Mouse (Mus musculus) kidney, adult 2 months (tissue): ENCODE data around the gene Rilp. TPM values are rescaled to one million over a fixed set of nuclear protein-coding genes. Genes with fewer than 3 reads are reported as not detected.

Source experiments
- DNase-seq: peaks from one replicate; pipeline ENCODE4 v3.0.0; 2021
- H3K27ac ChIP-seq: fragments of 200-500 bp; 2 replicates; pipeline ENCODE4 v1.5.1; 2012; ENCODE audit warnings: low read depth, low read length, control low read depth, inconsistent platforms; ENCODE audit not compliant: insufficient read depth
- H3K27me3 ChIP-seq: fragments of 200-500 bp; replicated peaks from 2 replicates; pipeline ENCODE4 v1.6.1; 2012; ENCODE audit warnings: mild to moderate bottlenecking, moderate library complexity, low read length, inconsistent platforms; ENCODE audit not compliant: control insufficient read depth, insufficient read depth
- H3K36me3 ChIP-seq: fragments of 200-500 bp; 2 replicates; pipeline ENCODE4 v1.6.1; 2012; ENCODE audit warnings: mild to moderate bottlenecking, moderate library complexity, low read length, inconsistent platforms; ENCODE audit not compliant: control insufficient read depth, insufficient read depth
- H3K4me1 ChIP-seq: fragments of 200-500 bp; 2 replicates; pipeline ENCODE4 v1.6.1; 2011; ENCODE audit warnings: low read length; ENCODE audit not compliant: control insufficient read depth, insufficient read depth
- H3K4me3 ChIP-seq: fragments of 200-500 bp; 2 replicates; pipeline ENCODE4 v1.5.1; 2011; ENCODE audit warnings: mild to moderate bottlenecking, low read depth, low read length, control low read depth; ENCODE audit not compliant: insufficient read depth
- CTCF ChIP-seq: fragments of 200-500 bp; conservative IDR thresholded peaks from 2 replicates; pipeline ENCODE4 v1.5.1; 2011; ENCODE audit warnings: low read depth, mild to moderate bottlenecking, control low read depth, low read length, moderate library complexity, mixed read lengths; ENCODE audit not compliant: insufficient read depth, insufficient read length
- POLR2A ChIP-seq: fragments of 200-500 bp; IDR thresholded peaks from one replicate; pipeline ENCODE4 v1.6.1; 2011; ENCODE audit warnings: low read depth, low read length, control low read depth
- WGBS: fragments of 180-500 bp; shearing (Covaris S2); methylation state at CpG from one replicate; pipeline ENCODE4 v1.1.7; 2018; 5-methylcytosine and 5-hydroxymethylcytosine counted together
- polyA plus RNA-seq: library from polyadenylated mRNA; depleted of rRNA; stranded (reverse); fragments of >200 nt; gene quantifications from 2 replicates; pipeline ENCODE4 v1.2.3, GENCODE M21; 2012

Rilp gene
- polyA plus RNA-seq, 1 experiment: 19.8 TPM

- peak within 1 kb of the TSS; percentile 82 for H3K27ac ChIP-seq
- H3K4me1 ChIP-seq: peaks cover 11% of the 10 kb centered on the region
- peak within 1 kb of the TSS; percentile 50 for H3K4me3 ChIP-seq
- WGBS: 62% methylated on average over 8 of the region's 8 CpGs
- H3K36me3 ChIP-seq: no peaks in the 10 kb centered on the region; the same call in 1 of the 2 replicates
- TF ChIP-seq POLR2A (no peak), CTCF (no peak)
- H3K27me3 ChIP-seq: no peaks in the 10 kb centered on the region
- peak; percentile 83 for DNase-seq
Measured at GRCm38 (mm10) chr11:75513336-75513735, 3.4 kb downstream of the Rilp start, which contains the start of gene Scarf1. TSS of gene Scarf1 (plus strand) at chr11:75513540.

DNA sequence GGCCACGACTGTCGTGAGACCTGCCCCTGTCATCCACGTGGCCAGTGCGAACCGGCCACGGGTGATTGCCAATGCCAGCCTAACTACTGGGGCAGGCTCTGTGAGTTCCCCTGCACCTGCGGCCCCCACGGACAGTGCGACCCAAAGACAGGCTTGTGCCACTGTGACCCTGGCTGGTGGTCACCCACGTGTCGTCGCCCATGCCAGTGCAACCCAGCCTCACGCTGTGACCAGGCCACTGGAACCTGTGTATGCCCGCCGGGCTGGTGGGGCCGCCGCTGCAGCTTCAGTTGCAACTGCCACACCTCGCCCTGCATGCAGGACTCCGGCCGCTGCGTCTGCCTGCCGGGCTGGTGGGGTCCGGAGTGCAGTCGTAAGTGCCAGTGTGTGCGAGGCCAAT is 5.3 kb downstream of the Rilp start:
- no peak overlapping the region for H3K4me3 ChIP-seq
- 90% methylated on average over 25 of the region's 25 CpGs for WGBS
- no peaks in the 10 kb centered on the region for H3K36me3 ChIP-seq
- no peaks in the 10 kb centered on the region for H3K27me3 ChIP-seq
- H3K27ac ChIP-seq: no peak overlapping the region
- no peak for TF ChIP-seq POLR2A
- TF ChIP-seq CTCF: no peak
- DNase-seq: no peak
- peaks cover 2% of the 10 kb centered on the region; the same call in 1 of the 2 replicates for H3K4me1 ChIP-seq

DNA sequence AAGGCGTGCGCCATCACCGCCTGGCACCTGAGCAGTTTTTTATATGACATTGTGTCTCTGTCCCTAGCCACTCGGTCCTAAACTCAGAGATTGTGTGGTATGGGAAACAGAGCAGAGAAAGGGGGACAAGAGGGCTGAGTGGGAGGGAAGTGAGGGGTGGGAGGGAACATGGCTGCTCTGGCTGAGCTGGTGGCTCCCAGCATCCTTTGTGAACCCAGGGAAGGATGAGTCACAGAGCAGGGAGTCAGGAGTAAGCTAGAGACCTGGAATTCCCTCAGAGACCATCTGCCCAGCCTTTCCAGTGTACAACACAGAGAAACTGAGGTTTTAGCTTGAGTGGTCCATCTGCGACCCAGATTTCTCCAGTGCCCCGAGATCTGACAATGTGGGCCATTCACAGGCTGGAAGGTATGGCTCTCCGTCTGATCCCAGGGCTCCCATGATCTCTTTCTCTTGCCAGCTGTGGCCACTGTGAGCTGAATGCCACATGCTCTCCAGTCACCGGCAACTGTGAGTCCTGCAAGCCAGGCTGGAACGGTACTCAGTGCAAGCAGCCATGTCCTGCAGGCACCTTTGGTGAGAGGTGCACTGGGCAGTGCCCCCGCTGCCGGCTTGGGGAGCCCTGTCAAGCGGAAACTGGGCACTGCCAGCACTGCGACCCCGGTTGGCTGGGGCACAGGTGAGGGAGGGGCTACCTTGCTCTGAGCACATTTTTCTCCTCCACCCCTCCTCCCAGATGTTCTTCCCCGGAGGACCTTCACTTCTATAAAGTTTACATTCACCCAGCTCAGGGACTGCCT is 10.1 kb downstream of the Rilp start:
- TF ChIP-seq POLR2A (peak; percentile 2), CTCF (no peak)
- H3K4me1 ChIP-seq: no peaks in the 10 kb centered on the region
- no peaks in the 10 kb centered on the region for H3K27me3 ChIP-seq
- no peak overlapping the region for H3K27ac ChIP-seq
- DNase-seq: no peak
- H3K36me3 ChIP-seq: no peaks in the 10 kb centered on the region
- no peak overlapping the region for H3K4me3 ChIP-seq
- 56% methylated on average over 15 of the region's 15 CpGs for WGBS

- 74% methylated on average over 4 of the region's 4 CpGs for whole genome bisulfite sequencing
- Histone ChIP-seq H3K36me3 (no peaks in the 10 kb centered on the region), H3K4me1 (no peaks in the 10 kb centered on the region), H3K27ac (no peak overlapping the region), H3K4me3 (no peak overlapping the region), H3K27me3 (no peaks in the 10 kb centered on the region)
- DNase-seq: no peak
- TF ChIP-seq CTCF (no peak), POLR2A (no peak)
Measured at GRCm38 (mm10) chr11:75521609-75522008, 11.7 kb downstream of the Rilp start.

DNA sequence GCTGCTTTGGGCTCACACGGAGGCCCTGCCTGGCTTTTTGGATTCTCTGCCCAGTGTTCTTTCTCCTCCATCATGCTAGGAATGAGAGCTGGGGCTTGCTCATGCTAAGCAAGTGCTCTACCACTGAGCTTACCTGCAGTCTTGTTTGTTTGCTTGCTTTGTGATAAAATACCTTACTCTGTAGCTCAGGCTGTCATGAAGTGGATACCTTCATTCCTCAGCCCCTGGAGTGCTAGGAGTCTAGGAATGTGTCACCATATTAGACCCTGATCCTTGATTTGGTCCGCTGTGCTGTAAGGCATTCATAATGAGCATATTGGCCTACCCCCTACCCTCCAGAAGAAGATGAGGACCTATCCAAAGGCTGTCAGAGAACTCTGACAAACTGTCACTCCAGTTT is 12.9 kb downstream of the Rilp start:
- H3K36me3 ChIP-seq: no peaks in the 10 kb centered on the region
- H3K27ac ChIP-seq: no peak overlapping the region
- 92% methylated on average over 2 of the region's 2 CpGs for WGBS
- no peaks in the 10 kb centered on the region; the same call in 1 of the 2 replicates for H3K4me1 ChIP-seq
- no peak for DNase-seq
- H3K4me3 ChIP-seq: no peak overlapping the region
- H3K27me3 ChIP-seq: no peaks in the 10 kb centered on the region
- TF ChIP-seq CTCF: no peak
- no peak for TF ChIP-seq POLR2A

- TF ChIP-seq POLR2A (no peak), CTCF (no peak)
- Histone ChIP-seq H3K36me3 (no peaks in the 10 kb centered on the region), H3K4me3 (no peak overlapping the region), H3K4me1 (no peaks in the 10 kb centered on the region; the same call in 1 of the 2 replicates), H3K27me3 (no peaks in the 10 kb centered on the region), H3K27ac (no peak overlapping the region)
- no peak for DNase-seq
- WGBS: 87% methylated on average over 15 of the region's 15 CpGs
Measured at GRCm38 (mm10) chr11:75525531-75526125, 15.7 kb downstream of the Rilp start.

- DNase-seq: no peak
- 71% methylated on average over 6 of the region's 6 CpGs for WGBS
- H3K4me1 ChIP-seq: no peaks in the 10 kb centered on the region; the same call in 1 of the 2 replicates
- no peaks in the 10 kb centered on the region for H3K27me3 ChIP-seq
- no peak overlapping the region for H3K4me3 ChIP-seq
- no peak for TF ChIP-seq CTCF
- no peak for TF ChIP-seq POLR2A
- no peaks in the 10 kb centered on the region for H3K36me3 ChIP-seq
- no peak overlapping the region for H3K27ac ChIP-seq
Measured at GRCm38 (mm10) chr11:75526943-75527342, 17.0 kb downstream of the Rilp start.

GRCm38 (mm10) chr11:75529771-75530170 is 19.9 kb downstream of the Rilp start:
- H3K27ac ChIP-seq: no peak overlapping the region
- no peak overlapping the region for H3K4me3 ChIP-seq
- peaks cover 3% of the 10 kb centered on the region; the same call in 1 of the 2 replicates for H3K4me1 ChIP-seq
- TF ChIP-seq POLR2A (no peak), CTCF (no peak)
- no peak for DNase-seq
- no peaks in the 10 kb centered on the region for H3K27me3 ChIP-seq
- H3K36me3 ChIP-seq: no peaks in the 10 kb centered on the region
- WGBS: 66% methylated on average over 4 of the region's 4 CpGs
